Mouse (Mus musculus) embryonic facial prominence, embryonic 11.5 days (tissue): ENCODE results near the gene Slc9a3. TPM values are rescaled to one million over a fixed set of nuclear protein-coding genes. Genes with fewer than 3 reads are reported as not detected.

Experiments used
- ATAC-seq: fragments of 200-750 bp; cut with Nextera tagmentation; replicated peaks from 2 replicates; pipeline ENCODE4 v1.8.0; 2017; ENCODE audit warnings: low read depth; ENCODE audit not compliant: insufficient number of reproducible peaks, low FRiP score, low TSS enrichment
- DNase-seq: peaks from one replicate; pipeline ENCODE4 v3.0.0-alpha.2; 2015; ENCODE audit warnings: low spot score
- H3K27ac ChIP-seq: fragments of 300-500 bp; sonication (generic); replicated peaks from 2 replicates; pipeline ENCODE4 v1.5.1; 2014; ENCODE audit warnings: mild to moderate bottlenecking, low read depth, low read length, control low read depth
- H3K27me3 ChIP-seq: fragments of 300-500 bp; sonication (generic); 2 replicates; pipeline ENCODE4 v1.6.1; 2014; ENCODE audit warnings: mild to moderate bottlenecking, low read length, moderate library complexity, mixed read lengths; ENCODE audit not compliant: control insufficient read depth, insufficient read depth
- H3K36me3 ChIP-seq: fragments of 300-500 bp; sonication (generic); replicated peaks from 2 replicates; pipeline ENCODE4 v1.6.1; 2014; ENCODE audit warnings: low read depth, mild to moderate bottlenecking, low read length, moderate library complexity, mixed read lengths; ENCODE audit not compliant: control insufficient read depth, insufficient read depth
- H3K4me1 ChIP-seq: fragments of 300-500 bp; sonication (generic); 2 replicates; pipeline ENCODE4 v1.6.1; 2014; ENCODE audit warnings: low read length, mixed read lengths; ENCODE audit not compliant: control insufficient read depth, insufficient read depth
- H3K4me2 ChIP-seq: fragments of 300-500 bp; sonication (generic); 2 replicates; pipeline ENCODE4 v1.6.1; 2014; ENCODE audit warnings: low read depth, mild to moderate bottlenecking, control low read depth, low read length, moderate library complexity
- H3K4me3 ChIP-seq: fragments of 300-500 bp; sonication (generic); 2 replicates; pipeline ENCODE4 v1.5.1; 2014; ENCODE audit warnings: low read depth, low read length, control low read depth
- H3K9ac ChIP-seq: fragments of 300-500 bp; sonication (generic); replicated peaks from 2 replicates; pipeline ENCODE4 v1.6.1; 2014; ENCODE audit warnings: mild to moderate bottlenecking, control low read depth, low read length
- H3K9me3 ChIP-seq: fragments of 300-500 bp; sonication (generic); replicated peaks from 2 replicates; pipeline ENCODE4 v1.6.1; 2016; ENCODE audit warnings: mild to moderate bottlenecking, low read length, inconsistent platforms, mixed read lengths; ENCODE audit not compliant: control insufficient read depth
- WGBS: fragments of 180-500 bp; shearing (Covaris S2); extraction: QIAGEN DNeasy Blood & Tissue Kit; methylation state at CpG from one replicate; pipeline ENCODE4 v1.1.7; 2014; 5-methylcytosine and 5-hydroxymethylcytosine counted together
- polyA plus RNA-seq: library from polyadenylated mRNA; unstranded; fragments of >200 nt; fragmentation: Nextera tagmentation; extraction: Ambion mirVana; gene quantifications from 2 replicates; pipeline ENCODE4 v1.2.1, GENCODE M21; 2014

The Slc9a3 gene
- polyA plus RNA-seq, 1 experiment from 2014 or later, result not detected

DNA sequence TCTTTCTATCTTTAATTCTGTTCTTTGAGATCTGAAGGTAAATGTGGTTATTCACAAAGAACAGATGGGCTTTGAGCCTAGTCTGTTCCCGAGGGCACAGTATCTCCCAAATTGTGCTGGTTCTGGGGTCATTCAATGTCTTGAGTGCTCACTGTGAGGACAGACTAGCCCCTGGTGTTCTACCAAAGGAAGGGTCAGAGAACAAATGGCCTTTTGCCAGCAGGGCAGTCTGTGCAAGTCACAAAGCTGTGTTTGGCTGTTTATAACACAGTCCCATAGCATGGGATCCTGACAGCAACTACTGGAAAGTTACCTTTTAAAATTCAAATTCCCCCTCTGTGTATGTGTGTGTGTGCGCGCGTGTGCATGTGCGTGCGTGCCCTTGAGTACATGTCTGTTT, 8.7 kb downstream of the Slc9a3 start:
- Histone ChIP-seq H3K9ac (no peak overlapping the region), H3K9me3 (no peaks in the 10 kb centered on the region), H3K27me3 (no peaks in the 10 kb centered on the region), H3K4me3 (no peak overlapping the region), H3K36me3 (no peaks in the 10 kb centered on the region), H3K4me2 (no peak overlapping the region), H3K27ac (no peak overlapping the region), H3K4me1 (no peaks in the 10 kb centered on the region)
- 92% methylated on average over 6 of the region's 6 CpGs for WGBS
- ATAC-seq, result no peak
- DNase-seq, result no peak

DNA sequence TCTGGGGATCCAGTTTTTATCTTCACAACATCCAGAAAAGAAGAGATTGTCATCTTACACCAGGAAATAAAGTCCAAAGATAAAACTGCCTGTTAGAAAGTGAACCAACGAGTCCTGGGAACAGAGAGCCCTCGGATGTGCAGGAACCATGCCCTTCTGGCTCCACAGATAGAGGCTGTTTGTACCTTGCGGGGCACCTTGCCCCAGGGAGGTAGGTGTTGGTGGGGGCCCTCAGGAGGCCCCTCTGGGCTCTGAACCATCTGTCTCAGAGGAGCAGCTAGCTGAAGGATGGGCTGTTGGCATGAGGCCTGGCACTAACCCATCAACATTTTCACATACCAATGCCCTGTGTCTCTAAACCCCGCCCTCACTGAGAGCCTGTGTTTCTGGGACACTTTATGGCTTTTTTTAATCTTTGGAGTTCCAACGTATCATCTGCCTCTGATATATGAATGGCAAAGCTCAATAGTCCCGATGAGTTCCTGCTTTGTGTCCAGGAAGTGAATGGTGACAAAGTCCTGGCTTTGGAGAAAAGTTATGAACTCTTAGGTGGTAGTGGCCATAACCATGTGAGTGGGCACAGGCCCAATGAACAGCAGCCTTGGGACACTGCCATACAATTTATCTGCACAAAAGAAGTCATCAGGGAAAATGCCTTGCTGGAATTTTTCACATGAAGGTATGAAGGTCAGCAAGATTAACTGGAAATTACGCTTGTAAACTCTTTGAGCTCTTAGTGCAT, 17.8 kb downstream of the Slc9a3 start:
- Histone ChIP-seq H3K27ac (no peak overlapping the region), H3K27me3 (no peaks in the 10 kb centered on the region), H3K36me3 (no peaks in the 10 kb centered on the region), H3K4me3 (no peak overlapping the region), H3K4me1 (no peaks in the 10 kb centered on the region), H3K9ac (no peak overlapping the region), H3K9me3 (no peaks in the 10 kb centered on the region), H3K4me2 (no peak overlapping the region)
- WGBS, result 84% methylated on average over 7 of the region's 7 CpGs
- ATAC-seq (no peak), DNase-seq (no peak)

DNA sequence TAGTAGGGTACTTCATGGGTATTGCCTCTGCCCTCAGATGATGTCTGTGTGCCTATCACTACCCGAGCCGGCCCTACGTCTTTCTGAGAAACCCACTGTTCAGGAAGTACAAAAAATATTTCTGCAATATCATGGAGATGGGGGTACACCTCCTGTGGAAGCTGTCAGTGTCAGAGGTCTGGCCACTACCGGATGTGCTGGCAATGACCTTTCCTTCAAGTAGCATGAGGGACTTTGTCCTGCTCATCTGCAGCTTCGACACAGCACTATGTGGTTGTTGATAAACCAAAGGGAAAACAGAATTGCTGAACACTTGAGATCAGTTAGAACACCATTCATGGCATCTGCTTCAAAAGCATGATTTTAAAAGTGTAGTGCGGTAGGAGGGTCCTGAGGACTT, 19.5 kb downstream of the Slc9a3 start:
- H3K27me3 ChIP-seq, result no peaks in the 10 kb centered on the region
- H3K4me3 ChIP-seq, result no peak overlapping the region
- no peak overlapping the region for H3K27ac ChIP-seq
- H3K36me3 ChIP-seq, result no peaks in the 10 kb centered on the region
- DNase-seq, result no peak
- WGBS, result 88% methylated on average over 6 of the region's 6 CpGs
- H3K4me2 ChIP-seq, result no peak overlapping the region
- no peak for ATAC-seq
- no peaks in the 10 kb centered on the region for H3K4me1 ChIP-seq
- H3K9ac ChIP-seq, result no peak overlapping the region
- no peaks in the 10 kb centered on the region for H3K9me3 ChIP-seq

DNA sequence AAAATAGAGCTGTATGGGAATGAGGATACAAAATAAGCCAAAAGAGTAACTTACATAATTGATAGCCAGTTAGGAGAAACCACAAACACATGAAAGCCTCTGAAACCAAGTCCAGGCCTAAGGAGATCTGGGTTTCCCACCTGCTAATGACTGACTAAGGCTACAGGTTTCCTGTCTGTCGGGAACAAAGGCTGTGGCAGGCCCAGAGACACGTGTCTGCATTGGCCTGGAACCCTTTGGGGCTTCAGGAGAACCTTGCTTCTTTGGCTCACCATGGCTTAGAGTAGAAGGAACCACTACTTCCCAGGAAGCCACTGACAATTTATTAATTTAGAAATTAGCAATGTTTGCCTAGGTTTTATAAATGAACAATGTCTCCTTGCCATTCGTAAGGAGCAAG, 22.0 kb downstream of the Slc9a3 start:
- Histone ChIP-seq H3K4me2 (no peak overlapping the region), H3K4me3 (no peak overlapping the region), H3K4me1 (no peaks in the 10 kb centered on the region), H3K27ac (no peak overlapping the region), H3K9ac (no peak overlapping the region), H3K9me3 (no peaks in the 10 kb centered on the region), H3K27me3 (no peaks in the 10 kb centered on the region), H3K36me3 (no peaks in the 10 kb centered on the region)
- DNase-seq (no peak), ATAC-seq (no peak)
- WGBS, result 74% methylated on average over 3 of the region's 3 CpGs

DNA sequence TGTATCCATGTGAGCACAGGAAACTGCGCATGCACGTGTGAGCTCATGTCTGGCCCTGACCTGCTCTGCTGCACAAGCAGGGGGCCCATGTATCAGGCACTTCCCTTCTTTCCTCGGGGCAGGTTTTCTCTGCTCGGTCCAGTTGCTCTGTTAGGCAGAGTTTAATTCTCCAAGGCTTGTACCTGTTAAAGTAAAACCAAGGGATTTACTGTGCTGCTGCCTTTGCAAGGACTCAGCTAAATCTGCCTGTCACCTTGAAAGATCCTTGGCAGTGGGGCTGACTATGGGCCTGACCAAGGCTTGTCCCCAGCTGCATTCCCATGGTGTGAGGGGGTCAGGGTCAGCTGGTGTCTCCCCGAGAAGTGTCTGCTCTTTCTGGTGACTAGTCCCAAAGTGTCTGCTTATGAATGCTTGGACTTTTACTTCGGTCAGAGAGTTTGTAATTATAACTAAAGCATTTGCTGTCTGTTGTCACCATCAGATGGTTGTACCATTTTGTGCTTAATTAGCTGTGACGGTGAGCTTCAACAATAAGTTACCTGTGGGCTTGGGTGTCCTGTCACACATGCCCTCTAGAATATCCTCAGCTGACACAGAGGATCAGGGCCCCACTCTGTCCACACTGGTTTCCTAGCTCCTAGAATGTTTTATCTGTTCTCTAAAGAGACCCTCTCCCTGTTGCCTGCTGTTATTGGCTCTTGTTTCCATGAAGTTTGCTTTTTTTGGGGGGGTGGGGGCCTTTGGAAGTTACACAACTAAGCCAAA, 23.0 kb downstream of the Slc9a3 start:
- ATAC-seq (no peak), DNase-seq (no peak)
- Histone ChIP-seq H3K4me3 (no peak overlapping the region), H3K4me2 (no peak overlapping the region), H3K27ac (no peak overlapping the region), H3K4me1 (no peaks in the 10 kb centered on the region), H3K9me3 (no peaks in the 10 kb centered on the region), H3K27me3 (no peaks in the 10 kb centered on the region), H3K36me3 (no peaks in the 10 kb centered on the region), H3K9ac (no peak overlapping the region)
- WGBS, result 63% methylated on average over 7 of the region's 7 CpGs

DNA sequence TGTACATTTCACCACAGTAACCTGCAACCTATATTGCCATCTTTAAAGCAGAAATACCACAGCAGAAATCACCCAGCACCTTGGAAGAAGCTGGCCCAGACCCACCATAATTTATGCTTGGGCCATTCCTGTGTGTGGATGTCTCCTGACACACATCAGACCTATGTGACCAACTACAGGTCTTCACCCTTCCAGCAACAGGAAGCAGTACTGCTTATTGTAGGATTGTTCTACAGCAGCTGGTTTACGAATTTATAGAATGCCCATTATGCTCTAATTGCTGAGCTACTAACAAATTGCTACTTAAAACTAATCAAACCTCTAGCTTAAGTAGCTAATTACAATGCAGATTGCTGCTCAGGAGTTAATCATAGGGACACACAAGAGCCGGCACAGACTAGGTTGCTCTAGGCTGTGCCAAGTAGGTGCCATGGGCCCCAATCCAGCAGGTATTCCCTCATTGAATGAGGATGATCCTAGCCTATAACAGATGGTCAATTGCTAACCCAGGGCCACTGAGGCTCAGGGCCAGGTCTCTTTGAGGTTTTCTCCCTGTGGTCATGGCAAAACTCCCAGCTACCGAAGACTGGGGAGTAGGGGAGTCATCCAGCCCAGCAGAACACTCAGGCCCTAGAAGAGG, 24.8 kb downstream of the Slc9a3 start:
- Histone ChIP-seq H3K27me3 (no peaks in the 10 kb centered on the region), H3K4me1 (no peaks in the 10 kb centered on the region), H3K36me3 (no peaks in the 10 kb centered on the region), H3K27ac (no peak overlapping the region), H3K4me2 (no peak overlapping the region), H3K9me3 (no peaks in the 10 kb centered on the region), H3K4me3 (no peak overlapping the region), H3K9ac (no peak overlapping the region)
- 81% methylated on average over 3 of the region's 3 CpGs for WGBS
- ATAC-seq (no peak), DNase-seq (no peak)

DNA sequence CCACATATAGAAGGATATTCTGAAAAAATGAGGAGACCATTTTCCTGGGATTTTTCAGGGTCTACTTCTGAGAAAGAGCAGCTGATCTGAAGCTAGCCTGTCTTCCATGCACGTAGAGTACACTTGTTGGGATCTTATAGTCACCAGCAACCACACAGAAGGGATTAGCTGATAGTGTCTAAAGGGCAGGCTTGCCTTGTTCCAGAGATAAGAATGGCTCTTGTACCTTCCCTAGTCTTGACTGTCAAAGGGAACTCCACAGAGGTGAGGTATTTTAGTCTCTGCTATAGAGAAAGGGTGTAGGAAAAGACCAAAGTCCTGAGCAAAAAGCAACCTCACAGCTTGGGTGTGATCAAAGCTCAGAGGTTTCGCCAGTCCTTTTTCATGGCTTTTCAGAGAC, 26.1 kb downstream of the Slc9a3 start:
- DNase-seq, result no peak
- no peak overlapping the region for H3K4me3 ChIP-seq
- ATAC-seq, result no peak
- H3K9ac ChIP-seq, result no peak overlapping the region
- H3K27ac ChIP-seq, result no peak overlapping the region
- no peaks in the 10 kb centered on the region for H3K9me3 ChIP-seq
- no peaks in the 10 kb centered on the region for H3K4me1 ChIP-seq
- no peak overlapping the region for H3K4me2 ChIP-seq
- no peaks in the 10 kb centered on the region for H3K36me3 ChIP-seq
- 69% methylated on average over 2 of the region's 2 CpGs for WGBS
- no peaks in the 10 kb centered on the region for H3K27me3 ChIP-seq
